9 mouse cellular contexts compared by ENCODE assay signal in genomic region chrX:11213492-11213891, GRCm38 (mm10).
DNase-seq lines count a peak whose midpoint lies in the region; ATAC-seq lines count a peak whose summit lies in the region.
"Had no signal": no experiment of that assay in that cellular context is flagged by ENCODE, and none has a peak within 500 bp of the region (broad histone marks: within the 10 kb centered on the region; RNA-seq: fewer than 3 reads in every experiment).

No protein-coding gene starts in this region.

- no peaks in the 10 kb centered on the region for H3K27me3 ChIP-seq in midbrain, embryonic 14.5 days (ENCODE audit: control insufficient read depth, insufficient read depth, low read length)
- H3K27me3 ChIP-seq in midbrain, embryonic 11.5 days (ENCODE audit: control insufficient read depth, insufficient read depth, low read length): no peaks in the 10 kb centered on the region

- WGBS in midbrain, embryonic 14.5 days: 56% methylated on average over 3 of the region's 3 CpGs
- WGBS in midbrain, embryonic 11.5 days: 64% methylated on average over 3 of the region's 3 CpGs

- no peak overlapping the region for H3K4me2 ChIP-seq in midbrain, embryonic 14.5 days (ENCODE audit: low read length)
- no peak overlapping the region for H3K4me2 ChIP-seq in midbrain, embryonic 11.5 days
- H3K4me2 ChIP-seq: limb, embryonic 13.5 days had no signal

- H3K27ac ChIP-seq in midbrain, embryonic 14.5 days (replicated peaks; ENCODE audit: low read depth, low read length): no peak overlapping the region
- no peak overlapping the region for H3K27ac ChIP-seq in midbrain, embryonic 11.5 days (ENCODE audit: low read depth, low read length)
- H3K27ac ChIP-seq: limb, embryonic 13.5 days had no signal

- no peaks in the 10 kb centered on the region for H3K9me3 ChIP-seq in midbrain, embryonic 14.5 days (ENCODE audit: control insufficient read depth, low read length)
- no peaks in the 10 kb centered on the region for H3K9me3 ChIP-seq in midbrain, embryonic 11.5 days (ENCODE audit: control insufficient read depth, low read length)
- H3K9me3 ChIP-seq: limb, embryonic 13.5 days had no signal

- no peak overlapping the region for H3K9ac ChIP-seq in midbrain, embryonic 14.5 days (replicated peaks; ENCODE audit: low read length)
- H3K9ac ChIP-seq in midbrain, embryonic 11.5 days (ENCODE audit: low read length): no peak overlapping the region
- H3K9ac ChIP-seq: limb, embryonic 13.5 days had no signal

- H3K36me3 ChIP-seq in midbrain, embryonic 14.5 days (ENCODE audit: control insufficient read depth, insufficient read depth, low read length): no peaks in the 10 kb centered on the region
- no peaks in the 10 kb centered on the region for H3K36me3 ChIP-seq in midbrain, embryonic 11.5 days (ENCODE audit: control insufficient read depth, insufficient read depth, low read length)
- H3K36me3 ChIP-seq: limb, embryonic 13.5 days had no signal

- no peak overlapping the region for H3K4me3 ChIP-seq in midbrain, embryonic 14.5 days (replicated peaks; ENCODE audit: low read depth, low read length)
- H3K4me3 ChIP-seq in midbrain, embryonic 11.5 days (ENCODE audit: low read depth, low read length): no peak overlapping the region
- H3K4me3 ChIP-seq: limb, embryonic 13.5 days had no signal

- no peak for ATAC-seq in midbrain, embryonic 14.5 days (ENCODE audit: low FRiP score, low TSS enrichment)
- ATAC-seq in midbrain, embryonic 11.5 days (ENCODE audit: low FRiP score): no peak

- DNase-seq in midbrain, embryonic 14.5 days: peak; percentile 36
- no peak for DNase-seq in midbrain, embryonic 11.5 days (ENCODE audit: low spot score, missing footprints)
- DNase-seq in adrenal gland, adult 8-10 months: peak; percentile 4
- peak; percentile 39 to 56 for DNase-seq in cerebellum, postnatal 36 days
- peak; percentile 23 to 74 for DNase-seq in kidney, postnatal 36 days
- DNase-seq in lung, postnatal 10 days: peak; percentile 40
- peak; percentile 4 for DNase-seq in testis, postnatal 14 days (ENCODE audit: low spot score)
- DNase-seq in ovary, postnatal 36 days (ENCODE audit: low spot score): no peak

- H3K4me1 ChIP-seq in midbrain, embryonic 14.5 days (ENCODE audit: control insufficient read depth, insufficient read depth, low read length): no peaks in the 10 kb centered on the region
- no peaks in the 10 kb centered on the region for H3K4me1 ChIP-seq in midbrain, embryonic 11.5 days (ENCODE audit: control insufficient read depth, insufficient read depth, low read length)
- H3K4me1 ChIP-seq: limb, embryonic 13.5 days had no signal

Comparison
In these comparisons a context has a peak if more than half of its experiments do, and no peak if none do; other contexts are left out.
1. DNase-seq: peak in midbrain, embryonic 14.5 days (single experiment), adrenal gland, adult 8-10 months (single experiment), cerebellum, postnatal 36 days (2 of 2), kidney, postnatal 36 days (2 of 2), lung, postnatal 10 days (single experiment) and testis, postnatal 14 days (single experiment); none in midbrain, embryonic 11.5 days (single experiment) and ovary, postnatal 36 days (single experiment).